Mouse (Mus musculus): ENCODE results near the gene Sez6.

DNA sequence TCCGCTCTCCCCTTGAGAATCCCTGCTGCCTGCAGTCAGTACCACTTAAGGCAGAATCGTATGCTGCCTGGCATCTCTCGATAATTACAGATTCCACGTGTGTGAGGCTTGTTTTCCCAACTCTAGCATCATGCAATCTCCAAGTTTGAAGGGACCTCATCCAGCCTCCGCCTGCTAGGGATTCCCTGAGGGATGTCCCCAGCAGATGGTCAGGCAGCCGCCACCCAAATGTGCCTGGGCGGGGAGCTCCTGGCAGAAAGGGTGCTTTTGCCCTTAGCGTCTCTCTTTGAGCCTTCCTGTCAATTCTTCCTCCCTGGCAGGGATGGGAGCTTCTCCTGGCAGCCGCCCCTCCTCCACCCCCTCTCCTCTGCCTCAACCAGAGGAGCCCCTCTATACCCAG is 29.6 kb downstream of the Sez6 start:
- TF ChIP-seq CTCF (IDR thresholded peaks at IDR 0.05; ENCODE audit: low read depth, low read length) (no peak), POLR2A (IDR thresholded peaks at IDR 0.05; ENCODE audit: extremely low read depth, insufficient read depth, low read length) (no peak)

All from liver, adult 2 months (tissue).